Mouse (Mus musculus) retina, embryonic 14.5 days (tissue): ENCODE results near the gene Fam229a.
"Not testable (repeated sequence)": the region's sequence is repeated elsewhere in the genome, so short reads cannot be mapped to it uniquely, and the experiment has no call there.

Source experiments
- DNase-seq: peaks from one replicate; pipeline ENCODE4 v3.0.0-alpha.2; 2015; ENCODE audit warnings: low spot score

The Fam229a gene

GRCm38 (mm10) chr4:129518519-129518918 lies 27.5 kb downstream of the Fam229a start:
- DNase-seq, result no peak

- no peak for DNase-seq
Observed at GRCm38 (mm10) chr4:129525338-129525737, 34.3 kb downstream of the Fam229a start.

- DNase-seq, result no peak
Observed at GRCm38 (mm10) chr4:129525889-129526288, 34.9 kb downstream of the Fam229a start.

GRCm38 (mm10) chr4:129528901-129529300 lies 37.9 kb downstream of the Fam229a start:
- not testable (repeated sequence) for DNase-seq

- DNase-seq, result no peak
Observed at GRCm38 (mm10) chr4:129540012-129540411, 49.0 kb downstream of the Fam229a start.
